Mouse (Mus musculus): Measurements from ENCODE around the gene Serinc2.

Gene Serinc2

GRCm38 (mm10) chr4:130297123-130297529 is 18.1 kb upstream of the Serinc2 start:
- DNase-seq (ENCODE audit: low read depth): peak; percentile 69

GRCm38 (mm10) chr4:130296243-130296965 is 17.4 kb upstream of the Serinc2 start:
- no peak for DNase-seq (ENCODE audit: low read depth)

- no peak for DNase-seq (ENCODE audit: low read depth)
Observed at GRCm38 (mm10) chr4:130295047-130295745, 16.2 kb upstream of the Serinc2 start.

- DNase-seq (ENCODE audit: low read depth): no peak
Observed at GRCm38 (mm10) chr4:130294513-130294912, 15.5 kb upstream of the Serinc2 start.

GRCm38 (mm10) chr4:130292271-130292670 is 13.3 kb upstream of the Serinc2 start:
- DNase-seq (ENCODE audit: low read depth): peak; percentile 77

- no peak for DNase-seq (ENCODE audit: low read depth)
Observed at GRCm38 (mm10) chr4:130289824-130290223, 10.8 kb upstream of the Serinc2 start.

- no peak for DNase-seq (ENCODE audit: low read depth)
Observed at GRCm38 (mm10) chr4:130286531-130286930, 7.5 kb upstream of the Serinc2 start.

GRCm38 (mm10) chr4:130283826-130284225 is 4.8 kb upstream of the Serinc2 start:
- DNase-seq (ENCODE audit: low read depth): peak; percentile 32

- no peak for DNase-seq (ENCODE audit: low read depth)
Observed at GRCm38 (mm10) chr4:130282856-130283255, 3.9 kb upstream of the Serinc2 start.

- DNase-seq (ENCODE audit: low read depth): peak; percentile 76
Observed at GRCm38 (mm10) chr4:130276573-130277176, 2.3 kb downstream of the Serinc2 start.

- DNase-seq (ENCODE audit: low read depth): no peak
Observed at GRCm38 (mm10) chr4:130275823-130276105, 3.2 kb downstream of the Serinc2 start.

- no peak for DNase-seq (ENCODE audit: low read depth)
Observed at GRCm38 (mm10) chr4:130275016-130275822, 3.8 kb downstream of the Serinc2 start.

GRCm38 (mm10) chr4:130274346-130275015 is 4.5 kb downstream of the Serinc2 start:
- DNase-seq (ENCODE audit: low read depth): no peak

GRCm38 (mm10) chr4:130273698-130274345 is 5.2 kb downstream of the Serinc2 start:
- peak; percentile 48 for DNase-seq (ENCODE audit: low read depth)

- DNase-seq (ENCODE audit: low read depth): peak; percentile 59
Observed at GRCm38 (mm10) chr4:130270611-130271347, 8.2 kb downstream of the Serinc2 start.

- DNase-seq (ENCODE audit: low read depth): peak; percentile 81
Observed at GRCm38 (mm10) chr4:130270089-130270488, 8.9 kb downstream of the Serinc2 start.

- DNase-seq (ENCODE audit: low read depth): no peak
Observed at GRCm38 (mm10) chr4:130268736-130269135, 10.3 kb downstream of the Serinc2 start.

GRCm38 (mm10) chr4:130267069-130267468 is 11.9 kb downstream of the Serinc2 start:
- no peak for DNase-seq (ENCODE audit: low read depth)

- peak; percentile 80 for DNase-seq (ENCODE audit: low read depth)
Observed at GRCm38 (mm10) chr4:130266601-130267000, 12.4 kb downstream of the Serinc2 start.

- peak; percentile 50 for DNase-seq (ENCODE audit: low read depth)
Observed at GRCm38 (mm10) chr4:130264698-130265349, 14.2 kb downstream of the Serinc2 start.

Measured in 416B (cell line).